Mouse (Mus musculus): ENCODE results near the gene Smok2a. TPM values are rescaled to one million over a fixed set of nuclear protein-coding genes. Genes with fewer than 3 reads are reported as not detected.
"Not testable (repeated sequence)": the region's sequence is repeated elsewhere in the genome, so short reads cannot be mapped to it uniquely, and the experiment has no call there.

Smok2a gene
- not detected in 2 replicates for polyA plus RNA-seq (2011; ENCODE audit: insufficient read depth, insufficient read length, low read depth, missing spikeins)

DNA sequence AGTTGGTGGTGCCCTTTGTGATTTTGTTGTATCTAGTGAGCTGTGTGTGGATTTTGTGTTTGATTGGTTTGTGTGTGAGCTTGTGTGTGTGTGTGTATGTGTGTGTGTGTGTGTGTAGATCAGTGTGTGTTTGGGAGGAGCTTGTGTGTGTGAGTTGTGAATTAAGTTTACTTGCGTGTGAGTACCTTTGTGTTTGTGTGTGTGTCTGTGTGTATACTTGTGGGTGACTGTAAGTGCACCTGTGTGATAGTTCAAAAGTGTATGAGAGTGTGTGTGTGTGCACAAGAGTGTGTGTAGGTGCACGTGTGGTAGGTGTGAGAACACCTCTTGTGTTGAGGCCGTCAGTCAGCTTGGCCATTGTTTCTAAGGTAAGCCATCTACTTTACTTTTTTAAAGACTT is at the start of gene Smok2a:
Gene Smok2a (plus strand): TSS at position 301 of the 400 bp plus-strand sequence.
- Histone ChIP-seq H3K27me3 (ENCODE audit: control insufficient read depth, insufficient read depth, low read length, poor library complexity, severe bottlenecking) (no peaks in the 10 kb centered on the region), H3K4me3 (ENCODE audit: low read depth, low read length) (no peak within 1 kb of the TSS), H3K27ac (ENCODE audit: insufficient read depth, low read length) (no peak within 1 kb of the TSS), H3K9me3 (replicated peaks; ENCODE audit: control insufficient read depth, insufficient read depth, low read length, poor library complexity, severe bottlenecking) (peaks cover 11% of the 10 kb centered on the region), H3K36me3 (ENCODE audit: control insufficient read depth, insufficient read depth, low read length, poor library complexity, severe bottlenecking) (no peaks in the 10 kb centered on the region), H3K4me1 (ENCODE audit: control insufficient read depth, insufficient read depth, low read length) (no peaks in the 10 kb centered on the region), H3K9ac (ENCODE audit: low read depth, poor library complexity, severe bottlenecking) (no peak within 1 kb of the TSS)
- no peak for TF ChIP-seq EP300 (IDR thresholded peaks at IDR 0.05; ENCODE audit: insufficient read depth, low read depth, low read length)
- no peak for TF ChIP-seq CTCF (IDR thresholded peaks at IDR 0.05; ENCODE audit: low read depth, low read length)
- TF ChIP-seq POLR2A (IDR thresholded peaks at IDR 0.05; ENCODE audit: insufficient read depth, low read length) = no peak

- H3K9me3 ChIP-seq (replicated peaks; ENCODE audit: control insufficient read depth, insufficient read depth, low read length, poor library complexity, severe bottlenecking); H3K4me3 ChIP-seq (ENCODE audit: low read depth, low read length); H3K36me3 ChIP-seq (ENCODE audit: control insufficient read depth, insufficient read depth, low read length, poor library complexity, severe bottlenecking); H3K4me1 ChIP-seq (ENCODE audit: control insufficient read depth, insufficient read depth, low read length); H3K27me3 ChIP-seq (ENCODE audit: control insufficient read depth, insufficient read depth, low read length, poor library complexity, severe bottlenecking); H3K27ac ChIP-seq (ENCODE audit: insufficient read depth, low read length); H3K9ac ChIP-seq (ENCODE audit: low read depth, poor library complexity, severe bottlenecking): not testable (repeated sequence)
Observed at GRCm38 (mm10) chr17:13173578-13173977, 47.4 kb upstream of the Smok2a start.

DNA sequence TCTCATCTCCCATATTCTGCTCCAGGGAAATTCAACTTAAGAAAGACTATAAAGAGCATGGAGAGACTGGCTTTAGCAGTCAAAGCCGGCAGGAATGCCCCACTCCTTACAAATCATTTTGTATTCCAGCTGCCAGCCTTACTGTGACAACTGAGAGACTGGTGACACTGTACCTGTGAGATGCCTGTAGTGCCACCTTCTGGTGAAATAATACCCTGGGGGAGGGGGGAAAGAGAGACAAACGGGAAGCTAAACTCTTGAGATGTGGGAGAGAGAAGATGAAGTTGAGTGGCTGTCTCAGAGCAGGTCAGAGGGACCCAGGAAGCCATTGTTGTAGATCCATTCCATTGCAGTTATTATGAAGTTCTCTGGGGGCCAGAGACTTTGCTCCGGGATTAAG is 47.0 kb upstream of the Smok2a start:
- H3K9me3 ChIP-seq (replicated peaks; ENCODE audit: control insufficient read depth, insufficient read depth, low read length, poor library complexity, severe bottlenecking); H3K4me3 ChIP-seq (ENCODE audit: low read depth, low read length); H3K4me1 ChIP-seq (ENCODE audit: control insufficient read depth, insufficient read depth, low read length); H3K36me3 ChIP-seq (ENCODE audit: control insufficient read depth, insufficient read depth, low read length, poor library complexity, severe bottlenecking); H3K9ac ChIP-seq (ENCODE audit: low read depth, poor library complexity, severe bottlenecking); H3K27me3 ChIP-seq (ENCODE audit: control insufficient read depth, insufficient read depth, low read length, poor library complexity, severe bottlenecking); H3K27ac ChIP-seq (ENCODE audit: insufficient read depth, low read length): not testable (repeated sequence)

DNA sequence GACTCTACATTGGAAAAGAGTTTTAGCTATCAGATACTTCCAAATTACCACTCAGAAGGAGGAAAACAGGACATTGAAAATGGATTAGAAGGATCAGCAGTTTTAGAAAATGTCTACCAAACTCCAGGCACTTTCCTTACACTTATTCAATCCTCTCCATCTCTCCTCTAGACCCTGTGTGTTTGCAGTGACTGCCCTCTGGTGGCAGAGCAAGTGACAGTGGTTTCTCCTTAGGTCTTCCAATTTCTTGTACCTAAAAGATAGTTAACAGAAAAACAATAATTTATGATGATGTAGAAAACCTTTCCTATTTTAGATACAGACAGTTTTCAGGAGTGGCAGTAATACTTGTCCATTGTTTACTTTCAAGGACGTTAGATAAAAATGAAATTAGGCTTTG is 45.4 kb upstream of the Smok2a start:
- H3K9ac ChIP-seq (ENCODE audit: low read depth, poor library complexity, severe bottlenecking); H3K36me3 ChIP-seq (ENCODE audit: control insufficient read depth, insufficient read depth, low read length, poor library complexity, severe bottlenecking); H3K27ac ChIP-seq (ENCODE audit: insufficient read depth, low read length); H3K9me3 ChIP-seq (replicated peaks; ENCODE audit: control insufficient read depth, insufficient read depth, low read length, poor library complexity, severe bottlenecking); H3K27me3 ChIP-seq (ENCODE audit: control insufficient read depth, insufficient read depth, low read length, poor library complexity, severe bottlenecking); H3K4me3 ChIP-seq (ENCODE audit: low read depth, low read length); H3K4me1 ChIP-seq (ENCODE audit: control insufficient read depth, insufficient read depth, low read length): not testable (repeated sequence)

DNA sequence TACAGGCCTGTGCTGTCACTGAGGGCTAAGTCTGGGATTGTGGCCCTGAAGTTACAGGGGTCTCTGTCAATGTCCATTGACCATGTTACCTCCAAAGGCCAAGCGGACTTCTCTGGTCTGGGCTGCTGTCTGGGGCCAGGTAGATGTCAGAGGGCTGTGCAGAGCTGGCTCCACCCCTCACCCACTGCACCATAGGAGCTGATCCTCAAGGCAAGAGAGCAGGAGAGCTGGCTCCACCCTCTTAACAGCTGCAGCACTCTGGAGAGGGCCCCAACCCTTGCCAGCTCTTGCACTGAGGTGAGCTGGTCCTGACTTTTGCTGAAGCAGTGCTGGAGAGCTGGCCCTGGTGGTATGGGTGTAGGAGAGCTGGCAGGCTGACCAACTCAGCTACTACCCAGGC is 43.2 kb upstream of the Smok2a start:
- not testable (repeated sequence) for H3K4me3 ChIP-seq (ENCODE audit: low read depth, low read length); H3K27me3 ChIP-seq (ENCODE audit: control insufficient read depth, insufficient read depth, low read length, poor library complexity, severe bottlenecking); H3K9ac ChIP-seq (ENCODE audit: low read depth, poor library complexity, severe bottlenecking); H3K9me3 ChIP-seq (replicated peaks; ENCODE audit: control insufficient read depth, insufficient read depth, low read length, poor library complexity, severe bottlenecking); H3K36me3 ChIP-seq (ENCODE audit: control insufficient read depth, insufficient read depth, low read length, poor library complexity, severe bottlenecking); H3K4me1 ChIP-seq (ENCODE audit: control insufficient read depth, insufficient read depth, low read length); H3K27ac ChIP-seq (ENCODE audit: insufficient read depth, low read length)

- not testable (repeated sequence) for H3K27me3 ChIP-seq (ENCODE audit: control insufficient read depth, insufficient read depth, low read length, poor library complexity, severe bottlenecking); H3K4me3 ChIP-seq (ENCODE audit: low read depth, low read length); H3K27ac ChIP-seq (ENCODE audit: insufficient read depth, low read length); H3K4me1 ChIP-seq (ENCODE audit: control insufficient read depth, insufficient read depth, low read length); H3K9ac ChIP-seq (ENCODE audit: low read depth, poor library complexity, severe bottlenecking); H3K36me3 ChIP-seq (ENCODE audit: control insufficient read depth, insufficient read depth, low read length, poor library complexity, severe bottlenecking); H3K9me3 ChIP-seq (replicated peaks; ENCODE audit: control insufficient read depth, insufficient read depth, low read length, poor library complexity, severe bottlenecking)
Observed at GRCm38 (mm10) chr17:13179021-13179420, 42.0 kb upstream of the Smok2a start.

DNA sequence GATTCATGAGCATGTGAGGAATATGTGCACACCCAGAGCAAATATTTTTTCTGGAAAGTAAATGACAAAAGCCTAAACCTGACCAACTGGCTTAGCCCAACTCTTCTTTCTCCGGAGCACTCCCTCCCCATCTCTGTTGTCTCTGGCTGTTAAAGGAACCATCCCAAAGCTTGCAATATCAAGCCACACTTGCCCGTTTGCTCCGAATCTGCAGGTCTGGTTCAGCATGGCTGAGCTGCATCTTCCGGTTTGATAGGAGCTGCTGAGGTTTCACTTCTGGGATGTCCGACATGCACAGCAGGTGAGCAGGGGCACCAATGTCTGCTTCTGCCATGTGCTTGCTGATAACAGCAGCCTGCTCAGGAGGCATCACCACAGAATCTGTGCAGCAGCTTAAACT is 40.5 kb upstream of the Smok2a start:
- H3K4me1 ChIP-seq (ENCODE audit: control insufficient read depth, insufficient read depth, low read length); H3K9ac ChIP-seq (ENCODE audit: low read depth, poor library complexity, severe bottlenecking); H3K27ac ChIP-seq (ENCODE audit: insufficient read depth, low read length); H3K36me3 ChIP-seq (ENCODE audit: control insufficient read depth, insufficient read depth, low read length, poor library complexity, severe bottlenecking); H3K9me3 ChIP-seq (replicated peaks; ENCODE audit: control insufficient read depth, insufficient read depth, low read length, poor library complexity, severe bottlenecking); H3K4me3 ChIP-seq (ENCODE audit: low read depth, low read length); H3K27me3 ChIP-seq (ENCODE audit: control insufficient read depth, insufficient read depth, low read length, poor library complexity, severe bottlenecking): not testable (repeated sequence)

DNA sequence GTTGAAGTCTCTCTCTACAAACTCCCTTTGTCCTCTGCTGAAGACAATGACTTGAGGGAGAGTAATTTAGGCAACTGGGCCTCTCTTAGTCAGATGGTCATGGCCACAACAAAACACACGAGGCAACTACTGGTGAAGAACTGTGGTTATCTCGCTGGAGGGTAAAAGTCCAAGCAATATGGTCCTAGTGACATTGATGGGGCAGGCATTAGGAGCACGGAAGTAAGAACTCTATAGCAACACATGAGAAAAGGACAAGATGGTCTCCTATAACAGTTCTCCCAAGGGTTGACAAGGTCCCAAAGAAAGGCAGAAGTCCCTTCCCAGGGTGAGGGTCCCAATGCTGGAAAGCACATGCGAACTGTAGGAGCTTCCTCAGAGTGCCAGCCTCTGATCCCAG is 38.3 kb upstream of the Smok2a start:
- H3K9me3 ChIP-seq (replicated peaks; ENCODE audit: control insufficient read depth, insufficient read depth, low read length, poor library complexity, severe bottlenecking); H3K9ac ChIP-seq (ENCODE audit: low read depth, poor library complexity, severe bottlenecking): not testable (repeated sequence)

DNA sequence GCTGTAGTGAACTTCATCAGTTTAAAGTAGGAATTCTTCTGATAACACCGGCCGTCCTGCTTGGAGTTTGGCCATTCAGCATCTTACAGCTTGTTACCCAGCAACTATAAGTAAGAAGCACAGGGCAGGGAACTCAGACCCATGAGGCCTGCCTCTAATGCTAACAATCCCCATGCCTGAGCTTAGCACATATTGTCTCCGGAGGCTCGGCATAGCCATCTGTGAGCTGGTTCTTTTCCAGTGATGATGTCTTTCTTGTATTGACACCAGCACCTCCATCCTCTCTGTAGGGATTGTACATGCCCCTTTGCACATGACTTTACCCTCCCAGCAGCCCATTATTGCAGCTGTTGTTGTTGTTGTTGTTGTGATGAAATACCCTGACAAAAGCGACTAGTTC is 36.5 kb upstream of the Smok2a start:
- not testable (repeated sequence) for H3K4me1 ChIP-seq (ENCODE audit: control insufficient read depth, insufficient read depth, low read length); H3K9me3 ChIP-seq (replicated peaks; ENCODE audit: control insufficient read depth, insufficient read depth, low read length, poor library complexity, severe bottlenecking); H3K27ac ChIP-seq (ENCODE audit: insufficient read depth, low read length); H3K36me3 ChIP-seq (ENCODE audit: control insufficient read depth, insufficient read depth, low read length, poor library complexity, severe bottlenecking); H3K9ac ChIP-seq (ENCODE audit: low read depth, poor library complexity, severe bottlenecking); H3K4me3 ChIP-seq (ENCODE audit: low read depth, low read length); H3K27me3 ChIP-seq (ENCODE audit: control insufficient read depth, insufficient read depth, low read length, poor library complexity, severe bottlenecking)

More for the DNA sequence above, 38.3 kb upstream of the Smok2a start:
- not testable (repeated sequence) for H3K27ac ChIP-seq (ENCODE audit: insufficient read depth, low read length); H3K27me3 ChIP-seq (ENCODE audit: control insufficient read depth, insufficient read depth, low read length, poor library complexity, severe bottlenecking); H3K4me3 ChIP-seq (ENCODE audit: low read depth, low read length); H3K36me3 ChIP-seq (ENCODE audit: control insufficient read depth, insufficient read depth, low read length, poor library complexity, severe bottlenecking); H3K4me1 ChIP-seq (ENCODE audit: control insufficient read depth, insufficient read depth, low read length)

- not testable (repeated sequence) for H3K4me3 ChIP-seq (ENCODE audit: low read depth, low read length); H3K9ac ChIP-seq (ENCODE audit: low read depth, poor library complexity, severe bottlenecking); H3K36me3 ChIP-seq (ENCODE audit: control insufficient read depth, insufficient read depth, low read length, poor library complexity, severe bottlenecking); H3K4me1 ChIP-seq (ENCODE audit: control insufficient read depth, insufficient read depth, low read length); H3K27me3 ChIP-seq (ENCODE audit: control insufficient read depth, insufficient read depth, low read length, poor library complexity, severe bottlenecking); H3K9me3 ChIP-seq (replicated peaks; ENCODE audit: control insufficient read depth, insufficient read depth, low read length, poor library complexity, severe bottlenecking); H3K27ac ChIP-seq (ENCODE audit: insufficient read depth, low read length)
Observed at GRCm38 (mm10) chr17:13186541-13186940, 34.4 kb upstream of the Smok2a start.

All from ES-Bruce4 (cell line).